Mouse (Mus musculus) testis, adult 2 months (tissue): ENCODE measurements at regions not wholly inside any gene's neighbourhood (a gene's known extent, or its start where the extent isn't known, plus 50 kb on each side); places are given as distances from the start of the nearest gene placed in this dataset.

Experiments used
- H3K27ac ChIP-seq: fragments of 200-500 bp; 2 replicates; pipeline ENCODE4 v1.5.1; 2012; ENCODE audit warnings: low read depth, low read length; ENCODE audit not compliant: control insufficient read depth, insufficient read depth
- H3K27me3 ChIP-seq: fragments of 200-500 bp; 2 replicates; pipeline ENCODE4 v1.6.1; 2012; ENCODE audit warnings: mild to moderate bottlenecking, low read length, moderate library complexity; ENCODE audit not compliant: control insufficient read depth, insufficient read depth
- H3K36me3 ChIP-seq: fragments of 200-500 bp; 2 replicates; pipeline ENCODE4 v1.6.1; 2012; ENCODE audit warnings: mild to moderate bottlenecking, low read length; ENCODE audit not compliant: control insufficient read depth, insufficient read depth
- H3K4me1 ChIP-seq: fragments of 200-500 bp; 2 replicates; pipeline ENCODE4 v1.6.1; 2012; ENCODE audit warnings: low read length; ENCODE audit not compliant: control insufficient read depth, insufficient read depth
- H3K4me3 ChIP-seq: fragments of 200-500 bp; 2 replicates; pipeline ENCODE4 v1.5.1; 2012; ENCODE audit warnings: low read depth, mild to moderate bottlenecking, low read length, moderate library complexity, mixed read lengths; ENCODE audit not compliant: control insufficient read depth
- CTCF ChIP-seq: fragments of 200-500 bp; IDR thresholded peaks from 2 replicates; pipeline ENCODE4 v1.5.1; 2012; ENCODE audit warnings: low read depth, mild to moderate bottlenecking, inconsistent platforms, low read length, moderate library complexity; ENCODE audit not compliant: control insufficient read depth, insufficient read depth, insufficient replicate concordance
- POLR2A ChIP-seq: fragments of 200-500 bp; IDR thresholded peaks from 2 replicates; pipeline ENCODE4 v1.6.1; 2012; ENCODE audit warnings: low read depth, mild to moderate bottlenecking, inconsistent platforms, low read length, moderate library complexity; ENCODE audit not compliant: control insufficient read depth

GRCm38 (mm10) chr1:83661808-83662802 is 254.1 kb upstream of the Sphkap start:
- Histone ChIP-seq H3K36me3 (no peaks in the 10 kb centered on the region), H3K4me1 (no peaks in the 10 kb centered on the region), H3K4me3 (no peak overlapping the region), H3K27ac (no peak overlapping the region), H3K27me3 (no peaks in the 10 kb centered on the region)
- TF ChIP-seq POLR2A, result no peak
- no peak for TF ChIP-seq CTCF

- Histone ChIP-seq H3K27me3 (no peaks in the 10 kb centered on the region), H3K4me3 (no peak overlapping the region), H3K27ac (no peak overlapping the region), H3K36me3 (no peaks in the 10 kb centered on the region), H3K4me1 (no peaks in the 10 kb centered on the region)
- TF ChIP-seq CTCF (no peak), POLR2A (no peak)
Measured at GRCm38 (mm10) chr1:83653661-83654060, 245.7 kb upstream of the Sphkap start.

- H3K27ac ChIP-seq, result no peak overlapping the region
- no peaks in the 10 kb centered on the region for H3K4me1 ChIP-seq
- no peaks in the 10 kb centered on the region for H3K27me3 ChIP-seq
- TF ChIP-seq POLR2A, result no peak
- TF ChIP-seq CTCF, result no peak
- H3K36me3 ChIP-seq, result no peaks in the 10 kb centered on the region
- no peak overlapping the region for H3K4me3 ChIP-seq
Measured at GRCm38 (mm10) chr1:83645606-83646005, 237.6 kb upstream of the Sphkap start.

- Histone ChIP-seq H3K4me3 (no peak overlapping the region), H3K27ac (no peak overlapping the region), H3K4me1 (no peaks in the 10 kb centered on the region), H3K36me3 (no peaks in the 10 kb centered on the region), H3K27me3 (no peaks in the 10 kb centered on the region)
- TF ChIP-seq POLR2A (no peak), CTCF (no peak)
Measured at GRCm38 (mm10) chr1:83642656-83643055, 234.7 kb upstream of the Sphkap start.

DNA sequence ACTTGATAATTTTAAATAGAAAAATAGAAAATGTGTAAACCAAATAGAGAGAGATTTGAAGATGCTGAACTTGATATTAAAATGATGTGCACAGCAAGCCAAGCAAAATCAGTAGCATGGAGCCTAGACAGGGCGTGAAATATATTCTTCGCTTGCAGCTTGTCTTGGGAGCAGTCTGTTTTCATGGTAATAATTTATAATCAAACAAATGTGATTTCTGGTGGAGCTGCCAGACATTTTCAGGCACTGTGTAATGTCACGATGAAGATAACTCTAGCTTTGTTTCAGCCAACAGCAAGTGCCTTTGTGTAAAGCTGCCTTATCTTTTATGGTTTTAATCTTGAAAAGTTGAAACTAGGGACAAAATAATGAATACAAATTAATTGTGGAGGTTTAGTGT is 228.1 kb upstream of the Sphkap start:
- Histone ChIP-seq H3K36me3 (no peaks in the 10 kb centered on the region), H3K4me3 (no peak overlapping the region), H3K27ac (no peak overlapping the region), H3K27me3 (no peaks in the 10 kb centered on the region), H3K4me1 (no peaks in the 10 kb centered on the region)
- TF ChIP-seq CTCF (no peak), POLR2A (no peak)

DNA sequence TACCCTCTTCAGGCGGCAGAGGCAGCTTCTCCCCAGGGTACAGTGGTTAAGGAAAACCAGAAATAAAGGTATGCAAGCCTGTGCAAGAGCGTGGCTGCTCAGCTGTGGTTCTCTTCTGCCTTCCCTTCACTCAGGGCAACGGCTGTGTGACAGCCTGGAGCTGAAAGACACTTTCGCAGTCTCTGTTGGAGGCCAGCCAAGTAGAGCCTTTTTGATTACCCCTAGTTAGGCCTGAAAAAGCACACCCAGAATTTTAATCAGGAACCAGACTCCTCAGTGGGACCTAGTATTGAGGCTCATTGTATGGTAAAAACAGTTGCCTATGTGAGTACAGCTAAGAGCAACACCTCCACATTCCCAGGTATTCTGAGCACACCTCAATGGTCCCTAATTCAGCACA is 223.8 kb upstream of the Sphkap start:
- TF ChIP-seq CTCF, result no peak
- TF ChIP-seq POLR2A, result no peak
- Histone ChIP-seq H3K27me3 (no peaks in the 10 kb centered on the region), H3K4me3 (no peak overlapping the region), H3K27ac (no peak overlapping the region), H3K36me3 (no peaks in the 10 kb centered on the region), H3K4me1 (no peaks in the 10 kb centered on the region)

DNA sequence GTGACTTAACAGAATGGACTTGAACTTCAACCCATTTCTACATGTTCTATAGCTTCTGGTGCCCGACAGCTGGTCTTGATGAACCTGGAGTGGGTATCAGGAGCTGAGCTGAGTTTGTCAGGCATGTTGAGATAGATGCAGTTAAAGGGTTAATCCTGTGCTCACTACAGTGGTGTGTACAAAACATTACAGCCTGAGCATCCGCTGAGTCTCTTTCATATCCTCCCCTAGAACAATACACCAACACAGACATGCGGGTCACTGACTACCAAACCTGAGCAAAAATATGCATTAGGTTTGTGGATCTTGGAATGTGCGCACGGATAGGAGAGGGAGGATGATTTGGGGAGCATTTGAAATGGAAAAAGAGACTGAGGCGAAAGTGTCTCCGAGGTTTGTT is 223.4 kb upstream of the Sphkap start:
- Histone ChIP-seq H3K27ac (no peak overlapping the region), H3K27me3 (no peaks in the 10 kb centered on the region), H3K36me3 (no peaks in the 10 kb centered on the region), H3K4me3 (no peak overlapping the region), H3K4me1 (no peaks in the 10 kb centered on the region)
- no peak for TF ChIP-seq POLR2A
- no peak for TF ChIP-seq CTCF
